Mouse (Mus musculus) right cerebral cortex, adult 2 months (tissue): ENCODE data around the gene Fam183b.
"Not testable (repeated sequence)": the region's sequence is repeated elsewhere in the genome, so short reads cannot be mapped to it uniquely, and the experiment has no call there.

ENCODE experiments used
- DNase-seq, 2 experiments: peaks; one replicate each; pipeline ENCODE4 v3.0.0; 2021 to 2022; ENCODE audit warnings: low spot score in 2 of 2

Gene Fam183b

GRCm38 (mm10) chr11:58801558-58802228 lies at the start of gene Fam183b:
Gene Fam183b (minus strand): TSS chr11:58801960.
- DNase-seq = no peak

GRCm38 (mm10) chr11:58849731-58850130 lies 48.0 kb upstream of the Fam183b start:
- DNase-seq = no peak

GRCm38 (mm10) chr11:58847636-58848035 lies 45.9 kb upstream of the Fam183b start:
- no peak for DNase-seq

- DNase-seq = peak; percentile 88 to 93
Measured at GRCm38 (mm10) chr11:58846919-58847461, 45.2 kb upstream of the Fam183b start, which contains the start of gene Gm12258. Gene Gm12258 (plus strand): TSS chr11:58847158.

GRCm38 (mm10) chr11:58838951-58839350 lies 37.2 kb upstream of the Fam183b start, which contains the start of gene Olfr311:
Gene Olfr311 (plus strand): TSS chr11:58839251.
- DNase-seq = not testable (repeated sequence)

- not testable (repeated sequence) for DNase-seq
Measured at GRCm38 (mm10) chr11:58832541-58832940, 30.8 kb upstream of the Fam183b start.

- DNase-seq = no peak
Measured at GRCm38 (mm10) chr11:58829764-58830163, 28.0 kb upstream of the Fam183b start.

- DNase-seq = not testable (repeated sequence)
Measured at GRCm38 (mm10) chr11:58828937-58829336, 27.2 kb upstream of the Fam183b start, which contains the start of gene Olfr312. Gene Olfr312 (plus strand): TSS chr11:58829237.

GRCm38 (mm10) chr11:58815676-58816075 lies 13.9 kb upstream of the Fam183b start:
- no peak for DNase-seq

- not testable (repeated sequence) for DNase-seq
Measured at GRCm38 (mm10) chr11:58814700-58815099, 12.9 kb upstream of the Fam183b start, which contains the start of gene Olfr313. Gene Olfr313 (plus strand): TSS chr11:58815000.

GRCm38 (mm10) chr11:58812001-58812400 lies 10.2 kb upstream of the Fam183b start:
- DNase-seq = no peak

- no peak for DNase-seq
Measured at GRCm38 (mm10) chr11:58804393-58804792, 2.6 kb upstream of the Fam183b start.

- DNase-seq = no peak
Measured at GRCm38 (mm10) chr11:58803871-58804270, 2.1 kb upstream of the Fam183b start.

- peak; percentile 48 to 53 for DNase-seq
Measured at GRCm38 (mm10) chr11:58799747-58800146, 2.0 kb downstream of the Fam183b start.

- DNase-seq = peak; percentile 85 to 86
Measured at GRCm38 (mm10) chr11:58796850-58797249, 4.9 kb downstream of the Fam183b start.

- DNase-seq = no peak
Measured at GRCm38 (mm10) chr11:58795856-58796255, 5.9 kb downstream of the Fam183b start.

- no peak for DNase-seq
Measured at GRCm38 (mm10) chr11:58790646-58791045, 11.1 kb downstream of the Fam183b start.

- no peak for DNase-seq
Measured at GRCm38 (mm10) chr11:58790053-58790452, 11.7 kb downstream of the Fam183b start.

GRCm38 (mm10) chr11:58789532-58789931 lies 12.2 kb downstream of the Fam183b start:
- no peak for DNase-seq

- DNase-seq = no peak
Measured at GRCm38 (mm10) chr11:58788346-58788745, 13.4 kb downstream of the Fam183b start.

GRCm38 (mm10) chr11:58787651-58788050 lies 14.1 kb downstream of the Fam183b start:
- DNase-seq = no peak

- DNase-seq = no peak
Measured at GRCm38 (mm10) chr11:58784182-58784581, 17.6 kb downstream of the Fam183b start.

- DNase-seq = no peak
Measured at GRCm38 (mm10) chr11:58782480-58783089, 19.2 kb downstream of the Fam183b start, which contains the start of gene Olfr314. Gene Olfr314 (plus strand): TSS chr11:58782952.
